Mouse (Mus musculus) brain, embryonic 14.5 days (tissue): ENCODE results near the gene Stra6.

Experiments
- CTCF ChIP-seq: fragments of 200-500 bp; IDR thresholded peaks from 2 replicates; pipeline ENCODE4 v1.5.1; 2012; ENCODE audit warnings: inconsistent platforms, mild to moderate bottlenecking, moderate library complexity, borderline replicate concordance; ENCODE audit not compliant: insufficient read depth, insufficient read length; ENCODE audit errors: extremely low read depth
- POLR2A ChIP-seq: fragments of 200-500 bp; IDR thresholded peaks from 2 replicates; pipeline ENCODE4 v1.6.1; 2012; ENCODE audit warnings: mild to moderate bottlenecking, inconsistent platforms, borderline replicate concordance; ENCODE audit not compliant: poor library complexity, insufficient read depth, insufficient read length, severe bottlenecking; ENCODE audit errors: extremely low read depth

GRCm38 (mm10) chr9:58029635-58030034 is 34.0 kb upstream of the Stra6 start:
- TF ChIP-seq POLR2A, result no peak
- no peak for TF ChIP-seq CTCF
